Mouse (Mus musculus) lung, embryonic 15.5 days (tissue): ENCODE measurements at regions not wholly inside any gene's neighbourhood (a gene's known extent, or its start where the extent isn't known, plus 50 kb on each side); places are given as distances from the start of the nearest gene placed in this dataset.
A peak's percentile ranks its signal among the peaks of the same experiment; 100 is the strongest.

Experiments
- ATAC-seq: fragments of 200-750 bp; cut with Nextera tagmentation; 2 replicates; pipeline ENCODE4 v1.8.0; 2017; ENCODE audit warnings: moderate number of reproducible peaks, borderline replicate concordance; ENCODE audit not compliant: low FRiP score, low TSS enrichment; ENCODE audit errors: extremely low read depth
- H3K27ac ChIP-seq: fragments of 300-500 bp; sonication (generic); 2 replicates; pipeline ENCODE4 v1.5.1; 2015; ENCODE audit warnings: moderate library complexity, mild to moderate bottlenecking, inconsistent platforms
- H3K27me3 ChIP-seq: fragments of 300-500 bp; sonication (generic); 2 replicates; pipeline ENCODE4 v1.6.1; 2015; ENCODE audit warnings: inconsistent platforms
- H3K36me3 ChIP-seq: fragments of 300-500 bp; sonication (generic); 2 replicates; pipeline ENCODE4 v1.6.1; 2015; ENCODE audit warnings: inconsistent platforms
- H3K4me1 ChIP-seq: fragments of 300-500 bp; sonication (generic); 2 replicates; pipeline ENCODE4 v1.6.1; 2015; ENCODE audit warnings: inconsistent platforms
- H3K4me2 ChIP-seq: fragments of 300-500 bp; sonication (generic); 2 replicates; pipeline ENCODE4 v1.6.1; 2015; ENCODE audit warnings: inconsistent platforms, mild to moderate bottlenecking, moderate library complexity
- H3K4me3 ChIP-seq: fragments of 300-500 bp; sonication (generic); 2 replicates; pipeline ENCODE4 v1.5.1; 2015; ENCODE audit warnings: mild to moderate bottlenecking, inconsistent platforms
- H3K9ac ChIP-seq: fragments of 300-500 bp; sonication (generic); 2 replicates; pipeline ENCODE4 v1.6.1; 2015; ENCODE audit warnings: inconsistent platforms
- H3K9me3 ChIP-seq: fragments of 300-500 bp; sonication (generic); 2 replicates; pipeline ENCODE4 v1.6.1; 2016; ENCODE audit warnings: inconsistent platforms
- WGBS: fragments of 180-500 bp; shearing (Covaris S2); methylation state at CpG from one replicate; pipeline ENCODE4 v1.1.7; 2015; 5-methylcytosine and 5-hydroxymethylcytosine counted together

- WGBS = 60% methylated on average over 6 of the region's 6 CpGs
- Histone ChIP-seq H3K9ac (no peak overlapping the region), H3K4me3 (no peak overlapping the region), H3K4me1 (no peaks in the 10 kb centered on the region), H3K27me3 (no peaks in the 10 kb centered on the region), H3K27ac (no peak overlapping the region), H3K36me3 (no peaks in the 10 kb centered on the region), H3K9me3 (no peaks in the 10 kb centered on the region), H3K4me2 (no peak overlapping the region)
- no peak for ATAC-seq
These were observed 492.1 kb upstream of the Jag1 start for GRCm38 (mm10) chr2:137608506-137608905.

- WGBS = 79% methylated on average over 7 of the region's 7 CpGs
- H3K4me3 ChIP-seq = no peak overlapping the region
- no peak for ATAC-seq
- no peak overlapping the region for H3K27ac ChIP-seq
- H3K27me3 ChIP-seq = no peaks in the 10 kb centered on the region
- H3K4me1 ChIP-seq = no peaks in the 10 kb centered on the region
- no peak overlapping the region for H3K9ac ChIP-seq
- H3K9me3 ChIP-seq = no peaks in the 10 kb centered on the region
- H3K4me2 ChIP-seq = no peak overlapping the region
- no peaks in the 10 kb centered on the region for H3K36me3 ChIP-seq
These were observed 481.7 kb upstream of the Jag1 start for GRCm38 (mm10) chr2:137598136-137598535.

- Histone ChIP-seq H3K4me3 (no peak overlapping the region), H3K27me3 (no peaks in the 10 kb centered on the region), H3K4me1 (no peaks in the 10 kb centered on the region), H3K27ac (no peak overlapping the region), H3K9me3 (no peaks in the 10 kb centered on the region), H3K36me3 (no peaks in the 10 kb centered on the region), H3K4me2 (no peak overlapping the region), H3K9ac (no peak overlapping the region)
- ATAC-seq = no peak
- WGBS = 71% methylated on average over 4 of the region's 4 CpGs
These were observed 478.1 kb upstream of the Jag1 start for GRCm38 (mm10) chr2:137594509-137594908.

GRCm38 (mm10) chr2:137591551-137591950, 475.1 kb upstream of the Jag1 start:
- Histone ChIP-seq H3K9me3 (no peaks in the 10 kb centered on the region), H3K27ac (no peak overlapping the region), H3K9ac (no peak overlapping the region), H3K36me3 (no peaks in the 10 kb centered on the region), H3K4me3 (no peak overlapping the region), H3K27me3 (no peaks in the 10 kb centered on the region), H3K4me2 (no peak overlapping the region), H3K4me1 (no peaks in the 10 kb centered on the region)
- no peak for ATAC-seq
- WGBS = 52% methylated on average over 1 of the region's 1 CpGs

GRCm38 (mm10) chr2:137581491-137581890, 465.0 kb upstream of the Jag1 start:
- no peak overlapping the region for H3K27ac ChIP-seq
- H3K9ac ChIP-seq = no peak overlapping the region
- no peak overlapping the region for H3K4me3 ChIP-seq
- ATAC-seq = no peak
- no peak overlapping the region for H3K4me2 ChIP-seq
- H3K9me3 ChIP-seq = no peaks in the 10 kb centered on the region
- no peaks in the 10 kb centered on the region for H3K36me3 ChIP-seq
- WGBS = 31% methylated on average over 2 of the region's 2 CpGs
- no peaks in the 10 kb centered on the region for H3K4me1 ChIP-seq
- H3K27me3 ChIP-seq = no peaks in the 10 kb centered on the region

GRCm38 (mm10) chr2:137575750-137576149, 459.3 kb upstream of the Jag1 start:
- WGBS = 62% methylated on average over 3 of the region's 3 CpGs

GRCm38 (mm10) chr2:137574845-137575449, 458.5 kb upstream of the Jag1 start:
- Histone ChIP-seq H3K9me3 (no peaks in the 10 kb centered on the region), H3K27ac (no peak overlapping the region), H3K4me1 (peaks cover 5% of the 10 kb centered on the region; the same call in 1 of the 2 replicates), H3K4me3 (no peak overlapping the region), H3K4me2 (no peak overlapping the region), H3K27me3 (no peaks in the 10 kb centered on the region), H3K9ac (no peak overlapping the region), H3K36me3 (no peaks in the 10 kb centered on the region)
- ATAC-seq = peak; percentile 42; the same call in 1 of the 2 replicates
- WGBS = 22% methylated on average over 4 of the region's 4 CpGs

More at GRCm38 (mm10) chr2:137575750-137576149, 459.3 kb upstream of the Jag1 start:
- Histone ChIP-seq H3K4me2 (no peak overlapping the region), H3K27ac (no peak overlapping the region), H3K36me3 (no peaks in the 10 kb centered on the region), H3K4me3 (no peak overlapping the region), H3K4me1 (peaks cover 5% of the 10 kb centered on the region; the same call in 1 of the 2 replicates), H3K9ac (no peak overlapping the region), H3K9me3 (no peaks in the 10 kb centered on the region), H3K27me3 (no peaks in the 10 kb centered on the region)
- ATAC-seq = no peak

GRCm38 (mm10) chr2:137571146-137571545, 454.7 kb upstream of the Jag1 start:
- WGBS = 75% methylated on average over 1 of the region's 1 CpGs
- no peaks in the 10 kb centered on the region for H3K27me3 ChIP-seq
- no peak overlapping the region for H3K4me3 ChIP-seq
- ATAC-seq = no peak
- no peak overlapping the region for H3K9ac ChIP-seq
- H3K36me3 ChIP-seq = no peaks in the 10 kb centered on the region
- H3K4me1 ChIP-seq = peaks cover 5% of the 10 kb centered on the region; the same call in 1 of the 2 replicates
- no peaks in the 10 kb centered on the region for H3K9me3 ChIP-seq
- no peak overlapping the region for H3K4me2 ChIP-seq
- H3K27ac ChIP-seq = no peak overlapping the region

- Histone ChIP-seq H3K4me1 (no peaks in the 10 kb centered on the region), H3K9ac (no peak overlapping the region), H3K27me3 (no peaks in the 10 kb centered on the region), H3K4me2 (no peak overlapping the region), H3K4me3 (no peak overlapping the region), H3K36me3 (no peaks in the 10 kb centered on the region), H3K27ac (no peak overlapping the region), H3K9me3 (no peaks in the 10 kb centered on the region)
- ATAC-seq = no peak
- 86% methylated on average over 3 of the region's 3 CpGs for WGBS
These were observed 450.2 kb upstream of the Jag1 start for GRCm38 (mm10) chr2:137566619-137567018.

GRCm38 (mm10) chr2:137564064-137564624, 447.7 kb upstream of the Jag1 start:
- no peak overlapping the region for H3K27ac ChIP-seq
- H3K4me2 ChIP-seq = no peak overlapping the region
- H3K27me3 ChIP-seq = no peaks in the 10 kb centered on the region
- WGBS = 49% methylated on average over 5 of the region's 5 CpGs
- no peaks in the 10 kb centered on the region for H3K9me3 ChIP-seq
- no peaks in the 10 kb centered on the region for H3K4me1 ChIP-seq
- no peak overlapping the region for H3K4me3 ChIP-seq
- H3K36me3 ChIP-seq = no peaks in the 10 kb centered on the region
- ATAC-seq = no peak
- no peak overlapping the region for H3K9ac ChIP-seq

- Histone ChIP-seq H3K9me3 (no peaks in the 10 kb centered on the region), H3K4me3 (no peak overlapping the region), H3K36me3 (no peaks in the 10 kb centered on the region), H3K4me1 (no peaks in the 10 kb centered on the region), H3K9ac (no peak overlapping the region), H3K27ac (no peak overlapping the region), H3K4me2 (no peak overlapping the region), H3K27me3 (no peaks in the 10 kb centered on the region)
- no peak for ATAC-seq
- 43% methylated on average over 4 of the region's 4 CpGs for WGBS
These were observed 443.9 kb upstream of the Jag1 start for GRCm38 (mm10) chr2:137560366-137560765.

GRCm38 (mm10) chr2:137553871-137554270, 437.4 kb upstream of the Jag1 start:
- Histone ChIP-seq H3K4me2 (no peak overlapping the region), H3K27ac (no peak overlapping the region), H3K4me1 (no peaks in the 10 kb centered on the region), H3K4me3 (no peak overlapping the region), H3K9ac (no peak overlapping the region), H3K36me3 (no peaks in the 10 kb centered on the region), H3K27me3 (no peaks in the 10 kb centered on the region), H3K9me3 (no peaks in the 10 kb centered on the region)
- no peak for ATAC-seq
- WGBS = 92% methylated on average over 2 of the region's 2 CpGs
